Mouse (Mus musculus) CH12.LX (cell line): ENCODE results near the gene Ackr2.

Experiments used
- E2F4 ChIP-seq: IDR thresholded peaks from 2 replicates; pipeline ENCODE4 v1.6.1; 2011; ENCODE audit warnings: low read depth, low read length, improper control_type of control experiment; ENCODE audit not compliant: insufficient replicate concordance
- GABPA ChIP-seq: IDR thresholded peaks from 2 replicates; pipeline ENCODE4 v1.6.1; 2012; ENCODE audit warnings: low read depth, low read length, improper control_type of control experiment, inconsistent platforms; ENCODE audit not compliant: insufficient replicate concordance
- NRF1 ChIP-seq: IDR thresholded peaks from 2 replicates; pipeline ENCODE4 v1.6.1; 2014; ENCODE audit warnings: low read depth, mild to moderate bottlenecking, inconsistent platforms, low read length, improper control_type of control experiment, moderate library complexity
- POLR2A ChIP-seq: IDR thresholded peaks from 2 replicates; pipeline ENCODE4 v1.6.1; 2011; ENCODE audit warnings: low read depth, mild to moderate bottlenecking, improper control_type of control experiment, low read length

GRCm38 (mm10) chr9:121924901-121925560, 26.9 kb downstream of the Ackr2 start:
- TF ChIP-seq NRF1 (no peak), E2F4 (no peak), POLR2A (no peak), GABPA (no peak)
